Mouse (Mus musculus): ENCODE results near the gene Agap1.

- no peak for TF ChIP-seq CTCF (conservative IDR thresholded peaks at IDR 0.05; ENCODE audit: insufficient read depth, insufficient read length, low read depth, low read length)
- TF ChIP-seq POLR2A (IDR thresholded peaks at IDR 0.05; ENCODE audit: low read depth, low read length), result no peak
Observed at GRCm38 (mm10) chr1:89798724-89799123, 344.1 kb downstream of the Agap1 start.

All from kidney, adult 2 months (tissue).